Mouse (Mus musculus): ENCODE measurements around the gene Tff3. TPM values are rescaled to one million over a fixed set of nuclear protein-coding genes. Genes with fewer than 3 reads are reported as not detected.

Gene Tff3
- polyA plus RNA-seq, 1 experiment from 2014 or later, result 0.79 TPM

GRCm38 (mm10) chr17:31077561-31077960, 51.9 kb downstream of the Tff3 start:
- Histone ChIP-seq H3K27me3 (ENCODE audit: control insufficient read depth, insufficient read depth, low read length) (no peaks in the 10 kb centered on the region), H3K4me3 (ENCODE audit: low read depth, low read length) (no peak overlapping the region), H3K9me3 (ENCODE audit: control insufficient read depth, low read length) (no peaks in the 10 kb centered on the region), H3K36me3 (ENCODE audit: control insufficient read depth, insufficient read depth, low read length) (no peaks in the 10 kb centered on the region), H3K4me1 (replicated peaks; ENCODE audit: control insufficient read depth, insufficient read depth, low read length) (peaks cover 19% of the 10 kb centered on the region), H3K27ac (ENCODE audit: low read depth, low read length) (no peak overlapping the region), H3K4me2 (replicated peaks; ENCODE audit: low read depth, low read length) (no peak overlapping the region), H3K9ac (ENCODE audit: low read depth, low read length) (no peak overlapping the region)
- DNase-seq (ENCODE audit: low spot score) (no peak), ATAC-seq (ENCODE audit: low FRiP score) (no peak)
- 80% methylated on average over 5 of the region's 5 CpGs for WGBS

GRCm38 (mm10) chr17:31075471-31075870, 54.0 kb downstream of the Tff3 start:
- H3K4me3 ChIP-seq (ENCODE audit: low read depth, low read length), result no peak overlapping the region
- no peaks in the 10 kb centered on the region for H3K9me3 ChIP-seq (ENCODE audit: control insufficient read depth, low read length)
- ATAC-seq (ENCODE audit: low FRiP score), result no peak
- no peak overlapping the region for H3K4me2 ChIP-seq (replicated peaks; ENCODE audit: low read depth, low read length)
- 89% methylated on average over 5 of the region's 5 CpGs for WGBS
- H3K27ac ChIP-seq (ENCODE audit: low read depth, low read length), result no peak overlapping the region
- H3K27me3 ChIP-seq (ENCODE audit: control insufficient read depth, insufficient read depth, low read length), result no peaks in the 10 kb centered on the region
- DNase-seq (ENCODE audit: low spot score), result no peak
- peaks cover 20% of the 10 kb centered on the region for H3K4me1 ChIP-seq (replicated peaks; ENCODE audit: control insufficient read depth, insufficient read depth, low read length)
- no peak overlapping the region for H3K9ac ChIP-seq (ENCODE audit: low read depth, low read length)
- H3K36me3 ChIP-seq (ENCODE audit: control insufficient read depth, insufficient read depth, low read length), result no peaks in the 10 kb centered on the region

Other genes with a start within 250 kb of the Tff3 start
- 0.03 and 0.23 TPM in 2 replicates for gene Glp1r, start 227.8 kb downstream of the Tff3 start, polyA plus RNA-seq (2014; fragmentation: Nextera tagmentation; extraction: Ambion mirVana)
- gene Umodl1, start 175.0 kb downstream of the Tff3 start, polyA plus RNA-seq (2014; fragmentation: Nextera tagmentation; extraction: Ambion mirVana), result 0.07 TPM in 1 of 2 replicates, not detected in the other
- 9.7 and 10.5 TPM in 2 replicates for gene Abcg1, start 72.0 kb downstream of the Tff3 start, polyA plus RNA-seq (2014; fragmentation: Nextera tagmentation; extraction: Ambion mirVana)
- not detected in 2 replicates for gene Tff2, start 14.6 kb upstream of the Tff3 start, polyA plus RNA-seq (2014; fragmentation: Nextera tagmentation; extraction: Ambion mirVana)
- gene Tff1, start 35.6 kb upstream of the Tff3 start, polyA plus RNA-seq (2014; fragmentation: Nextera tagmentation; extraction: Ambion mirVana), result not detected in 2 replicates
- 0.10 TPM in 1 of 2 replicates, not detected in the other for gene Tmprss3, start 69.3 kb upstream of the Tff3 start, polyA plus RNA-seq (2014; fragmentation: Nextera tagmentation; extraction: Ambion mirVana)
- gene Ubash3a, start 78.2 kb upstream of the Tff3 start, polyA plus RNA-seq (2014; fragmentation: Nextera tagmentation; extraction: Ambion mirVana), result 0.17 and 0.57 TPM in 2 replicates
- 5.1 TPM in 2 replicates for gene Rsph1, start 147.7 kb upstream of the Tff3 start, polyA plus RNA-seq (2014; fragmentation: Nextera tagmentation; extraction: Ambion mirVana)
- 13.0 and 13.3 TPM in 2 replicates for gene Slc37a1, start 157.1 kb upstream of the Tff3 start, polyA plus RNA-seq (2014; fragmentation: Nextera tagmentation; extraction: Ambion mirVana)

All from hindbrain, embryonic 11.5 days (tissue).